Mouse (Mus musculus): ENCODE measurements around the gene Ninj2. TPM values are rescaled to one million over a fixed set of nuclear protein-coding genes. Genes with fewer than 3 reads are reported as not detected.

Gene Ninj2
- polyA plus RNA-seq, 1 experiment from 2014 or later = not detected

DNA sequence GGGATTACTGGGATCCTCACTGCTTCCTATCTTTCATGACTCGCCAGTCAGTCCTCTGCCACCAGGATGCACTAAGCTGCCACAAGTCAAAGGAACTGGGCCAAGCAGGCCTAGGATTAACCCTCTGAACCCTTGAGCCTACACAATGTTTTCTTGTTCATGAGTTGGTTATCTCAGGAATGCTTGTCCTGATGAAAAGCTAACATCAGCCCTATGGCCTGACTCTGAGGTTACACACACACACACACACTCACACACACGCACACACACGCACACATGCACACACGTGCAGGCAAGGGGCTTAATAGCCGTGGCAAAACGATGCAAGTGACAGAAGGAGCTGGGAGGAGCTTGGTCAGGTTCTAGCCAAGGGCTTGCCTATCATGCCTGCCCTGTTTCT, 132.2 kb downstream of the Ninj2 start:
- H3K9me3 ChIP-seq (ENCODE audit: control insufficient read depth, low read length) = no peaks in the 10 kb centered on the region
- H3K4me2 ChIP-seq (ENCODE audit: low read length) = no peak overlapping the region
- H3K36me3 ChIP-seq (ENCODE audit: control insufficient read depth, insufficient read depth, low read length) = no peaks in the 10 kb centered on the region
- H3K9ac ChIP-seq (ENCODE audit: low read length) = no peak overlapping the region
- DNase-seq (ENCODE audit: low spot score) = no peak
- no peak overlapping the region for H3K4me3 ChIP-seq (ENCODE audit: low read depth, low read length)
- 52% methylated on average over 6 of the region's 6 CpGs for WGBS
- H3K27me3 ChIP-seq (replicated peaks; ENCODE audit: control insufficient read depth, insufficient read depth, low read length) = no peaks in the 10 kb centered on the region
- no peak; the same call in 1 of the 2 replicates for ATAC-seq (replicated peaks; ENCODE audit: low FRiP score, low TSS enrichment, low read depth)
- H3K27ac ChIP-seq (ENCODE audit: low read depth) = no peak overlapping the region
- H3K4me1 ChIP-seq (replicated peaks; ENCODE audit: control insufficient read depth, insufficient read depth, low read length) = no peaks in the 10 kb centered on the region

DNA sequence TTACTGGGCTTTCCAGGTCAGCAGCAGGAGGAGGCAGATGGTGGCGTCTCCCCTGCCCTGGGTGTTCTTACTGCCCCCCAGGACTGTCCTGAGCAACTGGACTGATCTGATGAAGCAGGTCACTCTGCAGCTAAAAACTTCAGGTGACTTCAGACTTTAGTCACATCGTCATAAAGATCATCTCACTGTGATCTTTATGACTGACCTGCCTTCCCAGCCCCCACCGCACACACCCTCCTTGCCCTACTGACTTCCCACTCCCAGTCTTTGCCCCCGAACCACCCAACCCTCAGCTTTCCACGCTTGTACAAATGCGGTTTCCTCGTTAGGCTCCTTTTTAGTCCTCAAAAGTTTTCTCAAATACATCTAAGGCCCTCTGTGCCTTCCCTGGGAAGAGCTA, 133.9 kb downstream of the Ninj2 start:
- Histone ChIP-seq H3K9me3 (ENCODE audit: control insufficient read depth, low read length) (no peaks in the 10 kb centered on the region), H3K27ac (ENCODE audit: low read depth) (no peak overlapping the region)
- no peak for DNase-seq (ENCODE audit: low spot score)

DNA sequence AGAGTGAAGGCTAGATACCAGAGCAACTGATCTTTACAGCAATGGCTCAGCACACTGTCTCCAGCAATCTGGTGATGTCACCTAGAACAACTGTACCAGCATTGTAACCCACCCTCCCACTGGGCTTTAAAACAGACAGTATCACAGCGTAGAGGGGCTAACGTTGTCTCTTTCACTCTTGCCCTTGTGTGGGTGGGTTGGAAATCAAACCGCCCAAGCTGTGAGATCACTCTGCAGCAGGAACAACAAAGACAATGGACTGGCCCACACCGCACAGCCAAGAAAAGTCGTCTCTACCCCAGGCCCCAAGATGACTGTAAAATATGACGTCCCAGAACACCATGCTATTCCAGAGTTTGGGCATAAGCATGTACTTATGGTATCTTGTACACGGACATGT, 136.7 kb downstream of the Ninj2 start:
- Histone ChIP-seq H3K4me1 (replicated peaks; ENCODE audit: control insufficient read depth, insufficient read depth, low read length) (no peaks in the 10 kb centered on the region), H3K4me3 (ENCODE audit: low read depth, low read length) (no peak overlapping the region), H3K9ac (ENCODE audit: low read length) (no peak overlapping the region), H3K27me3 (replicated peaks; ENCODE audit: control insufficient read depth, insufficient read depth, low read length) (no peaks in the 10 kb centered on the region), H3K36me3 (ENCODE audit: control insufficient read depth, insufficient read depth, low read length) (no peaks in the 10 kb centered on the region), H3K4me2 (ENCODE audit: low read length) (no peak overlapping the region), H3K27ac (ENCODE audit: low read depth) (no peak overlapping the region), H3K9me3 (ENCODE audit: control insufficient read depth, low read length) (no peaks in the 10 kb centered on the region)
- DNase-seq (ENCODE audit: low spot score) (no peak), ATAC-seq (replicated peaks; ENCODE audit: low FRiP score, low TSS enrichment, low read depth) (no peak)
- WGBS = 76% methylated on average over 7 of the region's 7 CpGs

More for the DNA sequence above, 133.9 kb downstream of the Ninj2 start:
- no peak overlapping the region for H3K9ac ChIP-seq (ENCODE audit: low read length)
- H3K4me1 ChIP-seq (replicated peaks; ENCODE audit: control insufficient read depth, insufficient read depth, low read length) = no peaks in the 10 kb centered on the region
- WGBS = 71% methylated on average over 7 of the region's 7 CpGs
- no peak overlapping the region for H3K4me2 ChIP-seq (ENCODE audit: low read length)
- no peaks in the 10 kb centered on the region for H3K36me3 ChIP-seq (ENCODE audit: control insufficient read depth, insufficient read depth, low read length)
- no peaks in the 10 kb centered on the region for H3K27me3 ChIP-seq (replicated peaks; ENCODE audit: control insufficient read depth, insufficient read depth, low read length)
- no peak overlapping the region for H3K4me3 ChIP-seq (ENCODE audit: low read depth, low read length)
- no peak for ATAC-seq (replicated peaks; ENCODE audit: low FRiP score, low TSS enrichment, low read depth)

DNA sequence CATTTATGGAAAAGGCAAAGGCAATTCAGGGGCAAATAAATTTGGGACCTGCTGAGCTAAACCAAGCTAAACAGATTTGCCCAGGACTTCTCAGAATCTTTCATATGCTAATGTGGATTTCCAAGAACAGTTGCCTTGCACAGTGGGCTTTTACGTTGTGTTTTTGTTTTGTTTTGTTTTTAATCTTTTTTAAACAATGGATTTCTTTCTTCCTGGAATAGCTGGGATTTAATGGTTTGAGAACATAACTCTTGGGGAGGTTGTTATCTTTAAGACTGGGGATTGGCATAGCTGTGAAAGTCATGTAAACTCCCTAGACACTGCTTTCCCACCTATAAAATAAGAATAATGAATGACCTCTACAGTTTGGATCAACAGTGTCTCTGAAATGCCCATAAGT, 137.3 kb downstream of the Ninj2 start:
- Histone ChIP-seq H3K9ac (ENCODE audit: low read length) (no peak overlapping the region), H3K4me2 (ENCODE audit: low read length) (no peak overlapping the region), H3K4me3 (ENCODE audit: low read depth, low read length) (no peak overlapping the region), H3K9me3 (ENCODE audit: control insufficient read depth, low read length) (no peaks in the 10 kb centered on the region), H3K27ac (ENCODE audit: low read depth) (no peak overlapping the region), H3K36me3 (ENCODE audit: control insufficient read depth, insufficient read depth, low read length) (no peaks in the 10 kb centered on the region), H3K4me1 (replicated peaks; ENCODE audit: control insufficient read depth, insufficient read depth, low read length) (no peaks in the 10 kb centered on the region), H3K27me3 (replicated peaks; ENCODE audit: control insufficient read depth, insufficient read depth, low read length) (no peaks in the 10 kb centered on the region)
- DNase-seq (ENCODE audit: low spot score) = no peak
- ATAC-seq (replicated peaks; ENCODE audit: low FRiP score, low TSS enrichment, low read depth) = no peak
- 57% methylated on average over 1 of the region's 1 CpGs for WGBS

DNA sequence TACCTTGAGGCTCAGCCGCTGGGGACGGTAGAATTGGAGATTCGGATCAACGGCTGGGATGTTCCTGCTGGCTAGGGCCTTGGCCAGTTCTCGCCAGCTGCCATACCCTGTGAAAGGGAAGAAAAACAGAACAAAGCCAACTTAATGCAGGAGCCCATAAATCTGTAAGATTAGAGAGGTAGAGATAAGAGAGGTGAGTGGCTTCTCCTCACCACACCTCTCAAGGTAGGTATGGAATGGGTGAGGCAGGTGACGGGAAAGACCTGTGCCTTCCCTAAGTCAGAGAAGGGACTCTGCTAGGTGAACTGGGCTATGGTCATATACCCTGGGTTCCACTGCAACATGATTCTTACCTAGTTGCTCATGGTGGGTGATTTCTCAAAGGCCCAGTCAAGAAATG, 139.7 kb downstream of the Ninj2 start:
- ATAC-seq (replicated peaks; ENCODE audit: low FRiP score, low TSS enrichment, low read depth) = no peak
- no peak overlapping the region for H3K9ac ChIP-seq (ENCODE audit: low read length)
- H3K36me3 ChIP-seq (ENCODE audit: control insufficient read depth, insufficient read depth, low read length) = no peaks in the 10 kb centered on the region
- no peaks in the 10 kb centered on the region for H3K4me1 ChIP-seq (replicated peaks; ENCODE audit: control insufficient read depth, insufficient read depth, low read length)
- no peak for DNase-seq (ENCODE audit: low spot score)
- H3K4me3 ChIP-seq (ENCODE audit: low read depth, low read length) = no peak overlapping the region
- no peaks in the 10 kb centered on the region for H3K27me3 ChIP-seq (replicated peaks; ENCODE audit: control insufficient read depth, insufficient read depth, low read length)
- WGBS = 69% methylated on average over 6 of the region's 6 CpGs
- H3K4me2 ChIP-seq (ENCODE audit: low read length) = no peak overlapping the region
- no peak overlapping the region for H3K27ac ChIP-seq (ENCODE audit: low read depth)
- no peaks in the 10 kb centered on the region for H3K9me3 ChIP-seq (ENCODE audit: control insufficient read depth, low read length)

DNA sequence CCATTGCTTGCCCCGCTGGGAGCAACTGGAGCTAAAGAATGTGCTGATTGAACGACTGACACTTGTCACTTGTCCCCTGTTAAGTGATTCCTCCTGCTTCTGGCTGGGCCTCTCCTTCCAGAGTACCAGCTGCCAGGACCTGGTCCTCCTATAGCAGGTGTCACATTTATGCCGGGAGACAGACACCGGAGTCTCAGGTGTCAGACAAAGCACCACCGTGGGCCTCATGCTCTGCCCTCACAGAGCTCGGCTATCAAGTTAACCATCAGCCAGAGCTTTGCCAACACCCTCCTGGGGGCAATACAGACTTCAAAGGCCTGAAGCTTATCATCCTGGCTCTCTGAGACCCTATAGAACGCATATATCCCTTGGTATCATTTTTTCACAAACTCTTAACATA, 142.7 kb downstream of the Ninj2 start:
- Histone ChIP-seq H3K27me3 (replicated peaks; ENCODE audit: control insufficient read depth, insufficient read depth, low read length) (no peaks in the 10 kb centered on the region), H3K4me3 (ENCODE audit: low read depth, low read length) (no peak overlapping the region), H3K4me2 (ENCODE audit: low read length) (no peak overlapping the region), H3K36me3 (ENCODE audit: control insufficient read depth, insufficient read depth, low read length) (no peaks in the 10 kb centered on the region), H3K27ac (ENCODE audit: low read depth) (peak overlapping the region; percentile 18; the same call in 1 of the 2 replicates), H3K9me3 (ENCODE audit: control insufficient read depth, low read length) (no peaks in the 10 kb centered on the region), H3K9ac (ENCODE audit: low read length) (no peak overlapping the region), H3K4me1 (replicated peaks; ENCODE audit: control insufficient read depth, insufficient read depth, low read length) (no peaks in the 10 kb centered on the region)
- 53% methylated on average over 7 of the region's 7 CpGs for WGBS
- ATAC-seq (replicated peaks; ENCODE audit: low FRiP score, low TSS enrichment, low read depth) = 0 out of 2 replicates have a peak, but pooled peaks have one; percentile 16
- no peak for DNase-seq (ENCODE audit: low spot score)

DNA sequence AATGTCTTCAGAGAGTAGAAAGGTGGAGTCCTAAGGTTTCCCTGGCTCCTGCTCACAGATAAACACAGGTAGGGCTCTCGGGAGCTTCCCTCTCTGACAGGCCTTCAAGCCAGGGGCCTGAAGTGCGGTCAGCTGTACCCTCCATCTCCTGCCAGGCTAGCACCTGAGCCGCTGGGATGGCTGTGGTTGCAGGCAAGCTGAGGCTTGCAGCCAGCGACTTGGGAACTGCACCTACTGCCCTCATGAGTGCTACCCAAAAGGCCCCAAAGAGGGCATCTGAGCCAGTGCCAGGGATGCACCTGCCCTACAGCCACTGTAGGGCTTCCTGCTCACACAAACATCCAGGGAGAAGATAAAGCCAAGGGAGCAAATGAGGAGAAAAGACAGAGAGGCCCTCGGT, 147.3 kb downstream of the Ninj2 start:
- Histone ChIP-seq H3K9me3 (ENCODE audit: control insufficient read depth, low read length) (no peaks in the 10 kb centered on the region), H3K4me3 (ENCODE audit: low read depth, low read length) (no peak overlapping the region), H3K27me3 (replicated peaks; ENCODE audit: control insufficient read depth, insufficient read depth, low read length) (no peaks in the 10 kb centered on the region), H3K4me2 (ENCODE audit: low read length) (no peak overlapping the region), H3K36me3 (ENCODE audit: control insufficient read depth, insufficient read depth, low read length) (no peaks in the 10 kb centered on the region), H3K27ac (ENCODE audit: low read depth) (no peak overlapping the region), H3K4me1 (replicated peaks; ENCODE audit: control insufficient read depth, insufficient read depth, low read length) (no peaks in the 10 kb centered on the region), H3K9ac (ENCODE audit: low read length) (no peak overlapping the region)
- DNase-seq (ENCODE audit: low spot score) = no peak
- WGBS = 68% methylated on average over 5 of the region's 5 CpGs
- no peak for ATAC-seq (replicated peaks; ENCODE audit: low FRiP score, low TSS enrichment, low read depth)

DNA sequence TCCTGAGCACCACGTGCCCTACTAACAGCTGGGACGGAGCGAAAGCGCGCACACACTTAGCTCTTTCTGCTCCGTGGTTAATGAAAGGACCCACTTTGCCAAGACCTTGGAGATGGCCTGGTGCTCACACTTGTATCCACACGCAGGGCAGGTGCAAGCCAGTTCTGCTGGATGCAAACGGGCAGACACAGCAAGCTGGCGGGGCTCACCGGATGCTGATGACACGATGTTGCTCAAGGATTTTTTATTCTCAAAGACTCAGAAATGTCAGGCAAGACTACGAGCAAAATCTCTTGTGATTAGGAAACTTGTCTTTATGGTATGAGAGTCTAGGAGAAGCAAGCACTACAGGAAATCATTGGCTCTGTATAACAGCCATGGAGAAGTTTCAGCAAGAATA, 148.3 kb downstream of the Ninj2 start:
- no peak for DNase-seq (ENCODE audit: low spot score)
- H3K27me3 ChIP-seq (replicated peaks; ENCODE audit: control insufficient read depth, insufficient read depth, low read length) = no peaks in the 10 kb centered on the region
- no peaks in the 10 kb centered on the region for H3K36me3 ChIP-seq (ENCODE audit: control insufficient read depth, insufficient read depth, low read length)
- no peak overlapping the region for H3K4me3 ChIP-seq (ENCODE audit: low read depth, low read length)
- no peak overlapping the region for H3K4me2 ChIP-seq (ENCODE audit: low read length)
- no peak overlapping the region for H3K27ac ChIP-seq (ENCODE audit: low read depth)
- WGBS = 84% methylated on average over 12 of the region's 12 CpGs
- no peak overlapping the region for H3K9ac ChIP-seq (ENCODE audit: low read length)
- H3K9me3 ChIP-seq (ENCODE audit: control insufficient read depth, low read length) = no peaks in the 10 kb centered on the region
- no peaks in the 10 kb centered on the region for H3K4me1 ChIP-seq (replicated peaks; ENCODE audit: control insufficient read depth, insufficient read depth, low read length)
- no peak for ATAC-seq (replicated peaks; ENCODE audit: low FRiP score, low TSS enrichment, low read depth)

DNA sequence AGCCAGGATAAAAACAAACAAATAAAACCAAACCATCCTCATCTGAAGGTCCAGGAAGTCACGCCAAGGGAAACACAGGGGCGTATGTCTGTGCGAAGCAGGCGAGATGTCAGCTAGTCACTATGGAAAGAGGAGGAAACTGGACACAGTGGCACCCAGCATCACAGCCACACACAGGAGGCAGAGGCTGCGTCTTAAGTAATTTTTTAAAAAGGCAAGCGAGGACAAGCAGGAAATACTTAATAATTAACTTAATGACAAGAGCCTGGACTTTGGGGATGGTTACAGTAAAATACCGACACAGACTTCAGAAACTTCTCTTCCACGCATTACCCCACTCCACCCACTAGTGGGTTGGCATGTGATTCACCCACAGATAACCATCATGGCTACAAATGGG, 149.4 kb downstream of the Ninj2 start:
- H3K9ac ChIP-seq (ENCODE audit: low read length) = no peak overlapping the region
- no peak for ATAC-seq (replicated peaks; ENCODE audit: low FRiP score, low TSS enrichment, low read depth)
- no peaks in the 10 kb centered on the region for H3K36me3 ChIP-seq (ENCODE audit: control insufficient read depth, insufficient read depth, low read length)
- H3K27me3 ChIP-seq (replicated peaks; ENCODE audit: control insufficient read depth, insufficient read depth, low read length) = no peaks in the 10 kb centered on the region
- no peak overlapping the region for H3K4me2 ChIP-seq (ENCODE audit: low read length)
- no peaks in the 10 kb centered on the region for H3K4me1 ChIP-seq (replicated peaks; ENCODE audit: control insufficient read depth, insufficient read depth, low read length)
- H3K27ac ChIP-seq (ENCODE audit: low read depth) = no peak overlapping the region
- 67% methylated on average over 8 of the region's 8 CpGs for whole genome bisulfite sequencing
- DNase-seq (ENCODE audit: low spot score) = no peak
- H3K4me3 ChIP-seq (ENCODE audit: low read depth, low read length) = no peak overlapping the region
- H3K9me3 ChIP-seq (ENCODE audit: control insufficient read depth, low read length) = no peaks in the 10 kb centered on the region
